Mouse (Mus musculus) embryo, embryonic 9.5 days (tissue): ENCODE data around the gene Zbtb34.

Experiments
- DNase-seq: peaks from one replicate; pipeline ENCODE4 v3.0.0-alpha.2; 2017; ENCODE audit errors: extremely low spot score

Gene Zbtb34

GRCm38 (mm10) chr2:33446796-33447195 lies 15.7 kb upstream of the Zbtb34 start:
- DNase-seq = no peak

DNA sequence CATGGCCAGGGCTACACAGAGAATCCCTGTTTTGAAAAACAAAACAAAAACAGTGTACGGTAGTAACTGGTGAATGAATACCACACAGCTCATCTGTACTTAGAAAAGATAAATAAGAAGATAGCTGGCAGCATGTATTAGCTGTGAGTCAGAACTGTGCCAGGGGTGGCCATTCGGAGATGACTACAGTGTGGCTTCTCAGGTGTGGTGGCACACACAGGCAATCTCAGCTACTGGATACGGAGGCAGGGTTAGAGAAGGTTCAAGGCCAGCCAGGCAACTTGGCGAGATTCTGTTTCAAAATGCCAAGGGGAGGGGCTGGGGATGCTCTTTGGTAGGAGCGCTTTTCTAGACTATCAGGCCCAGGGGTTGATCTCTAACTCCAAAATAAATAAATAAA lies 14.6 kb upstream of the Zbtb34 start:
- no peak for DNase-seq

GRCm38 (mm10) chr2:33444862-33445261 lies 13.7 kb upstream of the Zbtb34 start:
- DNase-seq = no peak

GRCm38 (mm10) chr2:33444358-33444757 lies 13.2 kb upstream of the Zbtb34 start:
- DNase-seq = no peak

DNA sequence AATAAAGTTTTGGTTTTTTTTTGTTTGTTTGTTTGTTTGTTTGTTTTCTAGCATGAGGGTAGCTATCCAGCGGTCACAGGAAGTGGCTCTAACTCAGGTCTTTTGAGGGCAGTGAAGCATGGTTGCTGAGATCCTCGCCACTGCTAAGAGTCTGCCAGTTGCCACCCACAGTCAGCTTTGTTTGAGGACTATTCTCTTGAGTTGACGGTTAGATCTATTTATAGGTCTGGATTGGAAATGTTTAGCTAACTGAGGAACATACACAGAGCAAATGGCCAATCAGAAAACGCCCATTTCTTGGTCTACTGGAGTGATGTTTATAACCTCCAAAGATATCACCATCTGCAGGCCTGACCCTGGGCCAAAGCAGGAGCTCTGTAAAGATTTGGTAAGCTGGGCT lies 11.6 kb upstream of the Zbtb34 start:
- DNase-seq = no peak

- DNase-seq = no peak
These were observed 9.8 kb upstream of the Zbtb34 start for GRCm38 (mm10) chr2:33440893-33441292.

- no peak for DNase-seq
These were observed 9.0 kb upstream of the Zbtb34 start for GRCm38 (mm10) chr2:33439980-33440670.

GRCm38 (mm10) chr2:33439471-33439881 lies 8.4 kb upstream of the Zbtb34 start:
- DNase-seq = peak; percentile 36

GRCm38 (mm10) chr2:33438377-33438776 lies 7.3 kb upstream of the Zbtb34 start:
- DNase-seq = peak; percentile 74

GRCm38 (mm10) chr2:33437184-33437583 lies 6.1 kb upstream of the Zbtb34 start:
- DNase-seq = peak; percentile 12

DNA sequence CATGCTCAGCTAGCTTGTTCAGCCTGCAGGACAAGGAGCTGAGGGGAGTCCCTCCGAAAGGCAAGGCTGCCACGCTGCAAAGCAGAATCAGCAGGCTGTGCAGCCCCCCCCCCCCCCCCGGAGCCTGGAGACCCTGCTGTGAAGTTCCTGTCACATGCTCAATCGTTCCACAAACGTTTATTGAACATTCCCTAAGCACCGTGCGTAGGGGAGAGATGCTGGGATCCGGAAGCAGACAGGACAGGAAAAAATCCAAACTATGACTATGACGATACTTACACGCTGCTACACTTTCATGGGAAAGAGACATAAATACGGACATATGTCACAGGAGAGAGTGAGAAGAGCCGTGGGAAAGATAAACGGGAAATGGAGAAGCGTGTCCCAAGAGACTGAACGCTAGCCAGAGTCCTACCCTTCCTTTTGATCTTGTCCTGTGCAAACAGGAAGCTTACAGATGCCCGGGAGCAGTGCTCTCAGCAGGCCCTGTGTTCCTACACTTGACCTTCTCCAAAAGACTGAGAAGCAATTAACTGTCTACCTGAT lies 5.0 kb upstream of the Zbtb34 start:
- DNase-seq = peak; percentile 55

DNA sequence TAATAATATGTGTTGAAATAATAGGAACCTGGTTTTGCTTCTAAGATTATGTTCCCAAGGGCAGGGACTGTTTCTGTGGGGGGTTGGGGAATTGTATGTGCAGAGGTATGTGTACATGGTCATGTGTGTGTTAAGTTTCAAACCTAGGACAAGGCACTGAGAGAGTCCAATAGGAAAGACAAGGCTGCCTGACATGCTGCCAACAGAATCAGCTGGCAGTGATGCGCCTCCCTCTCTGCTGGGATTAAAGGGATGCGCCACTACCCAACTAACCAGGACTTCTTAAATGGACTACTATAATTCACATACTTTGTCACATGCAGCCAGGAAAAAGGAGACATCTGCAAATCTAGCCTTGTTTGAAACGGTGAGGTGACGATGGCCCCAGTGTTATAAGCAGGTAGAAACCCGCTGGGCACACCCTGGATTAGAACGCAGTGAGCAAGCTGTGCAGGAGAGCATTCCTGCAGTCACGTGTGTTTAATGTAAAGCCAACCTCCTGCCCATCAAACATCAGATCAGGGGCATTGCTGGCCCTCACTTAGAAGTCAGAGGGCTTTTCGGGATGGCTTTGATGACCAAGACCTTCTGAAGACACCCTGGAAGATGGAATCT lies 4.0 kb upstream of the Zbtb34 start:
- DNase-seq = no peak

DNA sequence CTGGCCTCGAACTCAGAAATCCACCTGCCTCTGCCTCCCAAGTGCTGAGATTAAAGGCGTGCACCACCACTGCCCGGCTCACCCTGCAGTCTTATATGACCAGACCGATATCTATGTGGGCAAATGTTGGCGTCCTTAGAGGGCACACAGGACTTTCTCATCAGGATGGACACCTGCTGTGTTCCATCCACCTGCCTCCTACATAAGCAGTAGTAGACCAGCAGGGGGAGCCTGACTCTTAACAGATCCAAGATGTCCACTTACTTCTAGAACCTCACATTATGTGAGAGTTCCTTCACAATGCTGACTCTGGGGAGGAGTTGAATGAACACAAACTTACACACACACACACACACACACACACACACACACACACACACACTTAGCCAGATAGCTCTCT lies 1.8 kb upstream of the Zbtb34 start:
- peak; percentile 54 for DNase-seq

DNA sequence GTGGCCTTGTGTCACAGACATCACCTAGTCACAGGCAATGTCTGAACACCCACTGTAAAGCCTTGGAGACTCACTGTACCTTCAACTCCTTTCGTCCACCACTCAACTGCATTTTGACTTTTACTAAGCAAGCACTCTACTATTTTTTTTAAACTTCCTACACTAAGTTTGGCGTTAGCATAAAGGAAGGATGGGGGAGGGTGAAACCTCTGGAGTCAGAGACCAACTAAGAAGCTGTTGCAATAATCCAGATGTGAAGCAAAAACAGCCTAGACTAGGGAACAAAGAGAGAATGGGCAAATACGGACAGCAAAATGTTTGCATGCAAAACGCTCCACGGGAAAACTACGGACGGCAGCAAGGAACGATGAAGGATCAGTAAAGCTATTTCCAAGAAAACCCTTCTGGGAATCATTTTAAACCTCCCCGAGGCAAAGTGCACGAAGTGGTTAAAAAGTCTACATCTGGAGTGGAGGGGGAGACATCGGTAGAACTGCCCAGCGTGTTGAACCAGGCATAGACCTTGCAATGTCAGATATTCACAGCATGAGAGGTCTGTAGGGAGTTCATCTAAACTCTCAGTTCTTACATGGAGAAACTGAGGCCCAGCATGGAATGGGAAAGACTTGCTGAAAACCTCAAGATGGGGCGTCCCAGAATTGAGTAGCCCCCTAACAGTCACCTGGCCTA lies 898 bp downstream of the Zbtb34 start:
- DNase-seq = peak; percentile 5

DNA sequence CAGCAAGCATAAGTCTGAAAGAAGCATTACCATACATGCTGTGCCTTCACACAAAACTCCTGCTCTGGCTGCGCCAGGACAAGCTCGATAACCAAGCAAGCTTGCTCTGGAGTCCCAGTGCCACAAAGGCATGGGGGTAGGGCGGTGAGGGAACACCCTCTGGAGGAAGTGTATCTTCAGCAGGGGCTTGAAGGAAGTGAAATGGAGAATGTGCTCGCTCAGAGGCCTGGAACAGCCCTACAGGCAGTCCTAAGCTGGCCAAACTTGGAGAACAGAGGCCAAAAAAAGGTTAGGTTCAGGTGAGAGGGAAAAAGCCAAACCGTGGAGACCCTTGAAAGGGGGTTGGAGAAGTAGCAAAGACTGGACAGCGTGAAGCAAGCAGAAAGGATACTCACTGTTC lies 1.8 kb downstream of the Zbtb34 start:
- DNase-seq = peak; percentile 11

DNA sequence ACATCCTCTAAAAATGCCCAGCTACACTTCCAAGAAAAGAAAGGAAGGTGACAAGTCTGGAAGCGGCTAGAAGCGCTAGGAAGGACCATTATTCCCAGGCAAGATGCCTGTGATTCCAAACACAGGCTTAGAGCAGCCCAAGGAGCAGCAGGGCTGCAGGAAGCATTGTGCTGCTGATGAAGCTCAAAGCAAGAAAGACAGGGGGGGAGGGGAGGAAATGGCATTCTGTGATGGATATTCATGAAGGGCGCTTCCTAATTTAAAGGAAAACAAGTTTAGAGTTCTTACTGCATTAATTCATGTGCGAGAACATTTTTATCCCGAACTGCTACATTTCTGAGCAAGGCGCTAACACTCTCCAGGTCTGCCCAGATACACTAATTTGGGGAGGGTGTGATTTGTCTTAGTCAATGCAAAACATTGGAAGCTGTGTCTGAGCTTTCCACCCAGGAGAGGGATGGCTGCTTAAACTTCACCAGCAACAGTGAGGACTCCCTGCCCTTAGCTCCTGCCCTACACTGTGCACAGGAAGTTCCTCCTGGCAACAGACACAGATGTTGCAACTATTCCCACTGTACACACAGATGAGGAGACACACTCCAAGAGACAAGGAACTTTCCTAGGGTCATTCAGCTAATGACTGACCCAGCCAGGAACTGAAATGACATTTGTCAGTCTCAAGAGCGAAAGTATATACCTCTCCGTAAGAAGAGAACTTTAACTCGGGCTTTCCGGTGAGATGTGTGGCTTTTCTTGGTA lies 4.3 kb downstream of the Zbtb34 start:
- DNase-seq = no peak

DNA sequence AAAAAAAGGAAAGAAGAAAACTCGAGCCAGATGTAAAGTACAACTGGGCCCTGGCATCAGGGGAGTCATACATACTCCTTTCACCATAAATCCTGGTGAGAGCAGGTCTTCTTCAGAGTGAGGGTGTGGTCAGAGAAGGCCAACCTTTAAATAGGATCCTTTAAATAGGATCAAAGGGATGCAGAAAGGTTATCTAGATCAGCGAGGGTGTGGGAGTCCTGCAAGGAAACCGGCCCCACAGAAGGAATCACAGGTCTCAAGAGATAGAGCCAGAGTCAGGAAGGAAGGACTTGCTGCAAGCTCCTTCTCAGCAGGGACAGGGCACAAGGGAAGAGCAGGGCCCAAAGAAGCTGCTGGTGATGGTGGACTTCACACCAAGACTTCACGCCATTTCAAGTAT lies 13.7 kb downstream of the Zbtb34 start:
- DNase-seq = no peak

DNA sequence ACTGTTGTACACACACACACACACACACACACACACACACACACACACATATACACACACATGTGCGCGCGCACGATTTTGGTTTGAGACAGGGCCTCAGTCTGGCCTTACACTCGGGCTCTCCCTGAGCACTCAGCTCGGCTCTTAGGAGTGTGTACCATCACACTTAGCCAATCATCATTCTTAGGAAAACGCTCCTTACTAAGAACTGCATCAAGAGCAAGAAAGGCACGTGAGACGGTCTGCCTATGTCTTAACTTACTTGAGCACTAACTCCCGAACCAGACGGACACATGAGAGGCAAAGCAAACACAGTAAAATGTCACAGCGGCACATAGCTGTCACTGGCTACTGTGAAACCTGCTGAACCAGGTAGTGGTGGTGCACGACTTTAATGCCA lies 17.1 kb downstream of the Zbtb34 start:
- DNase-seq = no peak

DNA sequence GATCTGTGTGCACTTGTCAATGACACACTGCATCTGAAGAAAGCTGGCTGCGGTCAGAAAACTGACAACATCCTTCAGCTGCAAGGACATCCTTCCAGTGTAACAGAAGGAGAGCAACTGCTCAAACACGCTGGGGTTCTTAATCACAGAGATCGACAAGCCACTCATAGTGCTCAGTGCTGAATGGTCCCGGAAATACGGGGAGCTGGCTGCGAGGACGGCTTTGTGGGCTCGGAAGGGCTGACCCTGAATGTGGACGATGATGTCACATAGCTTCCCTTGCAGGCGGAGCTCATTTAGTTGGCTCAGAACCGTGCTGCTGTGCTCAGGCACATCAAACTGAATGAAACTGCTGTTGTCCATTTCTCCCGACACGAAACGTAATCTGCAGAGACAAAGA lies 19.0 kb downstream of the Zbtb34 start:
- DNase-seq = no peak

DNA sequence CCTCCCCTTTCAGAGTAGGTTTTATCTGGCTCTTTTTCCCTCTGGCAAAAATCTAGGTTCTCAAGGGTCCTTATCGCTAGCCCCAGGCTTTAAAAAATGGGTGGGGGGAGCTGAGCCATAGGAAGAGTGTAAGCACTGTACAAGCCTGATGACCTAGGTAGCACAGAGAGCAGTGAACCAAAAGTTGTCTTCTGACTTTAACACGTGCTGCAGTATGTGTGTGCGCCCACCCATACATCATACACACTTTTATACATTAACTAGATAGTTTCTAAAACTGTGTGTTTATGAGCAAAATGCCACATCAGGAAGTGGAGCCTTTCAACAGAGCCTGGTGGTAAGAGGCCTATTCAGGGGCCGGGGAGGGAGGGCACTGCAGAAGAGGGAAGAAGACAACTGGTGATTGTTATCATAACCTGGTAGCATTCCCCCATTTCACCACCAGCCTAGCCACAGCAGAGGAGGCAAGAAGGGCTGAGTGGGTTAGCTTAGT lies 27.6 kb downstream of the Zbtb34 start:
- DNase-seq = no peak

GRCm38 (mm10) chr2:33402638-33403037 lies 28.5 kb downstream of the Zbtb34 start:
- no peak for DNase-seq

DNA sequence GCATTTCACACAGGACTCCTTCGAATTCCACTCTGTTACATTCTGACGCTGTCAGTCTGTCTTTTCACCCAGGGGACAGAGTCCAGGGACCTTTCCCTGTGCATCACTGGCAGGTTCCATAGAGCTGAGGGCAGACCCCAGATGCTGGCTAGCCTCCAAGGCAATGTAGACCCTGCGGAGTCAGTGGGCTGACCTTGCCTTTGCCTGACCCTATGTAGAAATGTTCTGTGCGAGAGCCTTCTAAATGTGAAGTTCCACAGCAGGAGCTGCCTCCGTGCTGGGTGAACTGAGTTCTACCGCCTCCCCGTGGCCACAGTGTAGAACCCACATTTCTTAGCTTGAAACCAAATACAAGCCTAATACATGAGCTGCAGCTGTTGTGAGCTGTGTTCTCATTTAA lies 28.9 kb downstream of the Zbtb34 start:
- peak; percentile 58 for DNase-seq
